Mouse (Mus musculus) lung, adult 2 months (tissue): Measurements from ENCODE around the gene Ppm1k. TPM values are rescaled to one million over a fixed set of nuclear protein-coding genes. Genes with fewer than 3 reads are reported as not detected.
"Not testable (repeated sequence)": the region's sequence is repeated elsewhere in the genome, so short reads cannot be mapped to it uniquely, and the experiment has no call there.

Experiments
- DNase-seq: peaks from one replicate; pipeline ENCODE4 v3.0.0; 2022
- H3K4me1 ChIP-seq: fragments of 200-500 bp; 2 replicates; pipeline ENCODE4 v1.6.1; 2011; ENCODE audit warnings: low read length; ENCODE audit not compliant: control insufficient read depth, insufficient read depth
- H3K4me3 ChIP-seq: fragments of 200-500 bp; replicated peaks from 2 replicates; pipeline ENCODE3; 2011; ENCODE audit warnings: low read depth, mild to moderate bottlenecking, control low read depth, low read length; ENCODE audit errors: extremely low read depth
- CTCF ChIP-seq: fragments of 200-500 bp; IDR thresholded peaks from 2 replicates; pipeline ENCODE4 v1.5.1; 2011; ENCODE audit warnings: mild to moderate bottlenecking, low read length, control low read depth; ENCODE audit not compliant: insufficient read depth
- POLR2A ChIP-seq: fragments of 200-500 bp; IDR thresholded peaks from 2 replicates; pipeline ENCODE4 v1.6.1; 2011; ENCODE audit warnings: low read depth, mild to moderate bottlenecking, control low read depth, low read length, borderline replicate concordance; ENCODE audit errors: extremely low read depth
- WGBS: fragments of 180-500 bp; shearing (Covaris S2); methylation state at CpG from one replicate; pipeline ENCODE4 v1.1.7; 2018; 5-methylcytosine and 5-hydroxymethylcytosine counted together
- polyA plus RNA-seq: library from polyadenylated mRNA; depleted of rRNA; stranded (reverse); fragments of >200 nt; gene quantifications from 2 replicates; pipeline ENCODE4 v1.2.3, GENCODE M21; 2012; rRNA removed

Ppm1k gene
- polyA plus RNA-seq, 1 experiment, result 2.9 TPM

- WGBS, result 55% methylated on average over 7 of the region's 7 CpGs
- no peak for DNase-seq
- no peak for TF ChIP-seq POLR2A
- TF ChIP-seq CTCF, result no peak
- Histone ChIP-seq H3K4me3 (no peak overlapping the region), H3K4me1 (peaks cover 2% of the 10 kb centered on the region; the same call in 1 of the 2 replicates)
Observed at GRCm38 (mm10) chr6:57513351-57514034, 21.8 kb downstream of the Ppm1k start.

DNA sequence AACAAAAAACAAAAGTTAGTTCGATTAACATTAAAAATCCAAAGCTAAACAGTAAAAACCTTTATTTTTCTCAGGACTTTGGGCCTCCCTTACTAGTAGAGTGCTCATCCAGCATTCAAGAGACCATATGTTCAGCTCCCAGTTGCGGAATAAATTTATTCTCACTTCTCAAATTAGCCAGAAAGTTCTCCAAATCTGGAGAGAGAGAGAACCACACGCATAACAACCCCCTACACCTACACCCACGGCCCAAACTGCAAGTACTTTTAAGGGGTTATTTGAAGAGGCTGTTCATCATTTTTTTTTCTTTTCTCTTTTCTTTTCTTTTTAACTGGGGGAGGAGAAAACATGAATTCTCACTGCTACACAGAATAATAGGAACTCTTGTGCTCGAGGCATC, 23.4 kb downstream of the Ppm1k start:
- Histone ChIP-seq H3K4me1 (peaks cover 2% of the 10 kb centered on the region; the same call in 1 of the 2 replicates), H3K4me3 (no peak overlapping the region)
- 85% methylated on average over 5 of the region's 5 CpGs for WGBS
- TF ChIP-seq POLR2A, result no peak
- no peak for TF ChIP-seq CTCF
- no peak for DNase-seq

GRCm38 (mm10) chr6:57503662-57504379, 31.4 kb downstream of the Ppm1k start:
- no peak overlapping the region for H3K4me3 ChIP-seq
- TF ChIP-seq POLR2A (no peak), CTCF (no peak)
- no peaks in the 10 kb centered on the region for H3K4me1 ChIP-seq
- 47% methylated on average over 3 of the region's 3 CpGs for WGBS
- no peak for DNase-seq

DNA sequence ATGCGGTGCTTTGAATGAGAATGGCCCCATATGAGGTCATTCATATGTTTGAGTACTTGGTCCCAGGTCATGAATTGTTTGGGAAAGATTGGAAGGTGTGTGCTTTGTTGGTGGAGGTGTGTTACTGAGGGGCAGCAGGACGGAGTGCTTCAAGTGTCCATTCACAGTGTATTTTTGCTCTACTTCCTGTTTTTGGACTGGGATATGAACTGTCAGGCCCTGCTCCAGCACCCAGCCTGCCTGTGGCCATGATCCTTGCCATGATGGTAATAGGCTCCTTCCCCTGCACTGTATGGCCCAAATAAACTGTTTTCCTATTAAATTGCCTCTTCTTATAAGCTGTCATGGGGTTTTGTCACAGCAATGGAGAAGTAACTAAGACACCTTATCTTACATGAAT, 36.1 kb downstream of the Ppm1k start:
- no peak overlapping the region for H3K4me3 ChIP-seq
- 70% methylated on average over 2 of the region's 2 CpGs for WGBS
- TF ChIP-seq CTCF (no peak), POLR2A (no peak)

GRCm38 (mm10) chr6:57468161-57468560, 67.1 kb downstream of the Ppm1k start:
- not testable (repeated sequence) for H3K4me3 ChIP-seq, H3K4me1 ChIP-seq, DNase-seq
- 18% methylated on average over 3 of the region's 3 CpGs for WGBS

More for the DNA sequence above, 36.1 kb downstream of the Ppm1k start:
- DNase-seq, result no peak
- no peaks in the 10 kb centered on the region for H3K4me1 ChIP-seq

Other genes with a start within 250 kb of the Ppm1k start
- not detected in 2 replicates for gene Vmn1r16, start 206.0 kb downstream of the Ppm1k start, polyA plus RNA-seq
- gene Vmn1r17, start 171.7 kb downstream of the Ppm1k start, polyA plus RNA-seq, result not detected in 2 replicates
- gene Vmn1r18, start 139.7 kb downstream of the Ppm1k start, polyA plus RNA-seq, result not detected in 2 replicates
- not detected in 2 replicates for gene Vmn1r19, start 131.7 kb downstream of the Ppm1k start, polyA plus RNA-seq
- gene Vmn1r20, start 106.5 kb downstream of the Ppm1k start, polyA plus RNA-seq, result not detected in 2 replicates
- gene Herc6, start 45.5 kb upstream of the Ppm1k start, polyA plus RNA-seq, result 9.9 and 11.6 TPM in 2 replicates
- 7.3 and 8.4 TPM in 2 replicates for gene Pyurf, start 156.6 kb upstream of the Ppm1k start, polyA plus RNA-seq
- gene Lancl2, start 167.1 kb upstream of the Ppm1k start, polyA plus RNA-seq, result 4.4 and 4.9 TPM in 2 replicates